Mouse (Mus musculus): Measurements from ENCODE around the gene Ppp1r9b. TPM values are rescaled to one million over a fixed set of nuclear protein-coding genes. Genes with fewer than 3 reads are reported as not detected.

Ppp1r9b gene
- total and polyA plus RNA-seq, 3 experiments: 22.3 to 52.0 (median 49.3) TPM

DNA sequence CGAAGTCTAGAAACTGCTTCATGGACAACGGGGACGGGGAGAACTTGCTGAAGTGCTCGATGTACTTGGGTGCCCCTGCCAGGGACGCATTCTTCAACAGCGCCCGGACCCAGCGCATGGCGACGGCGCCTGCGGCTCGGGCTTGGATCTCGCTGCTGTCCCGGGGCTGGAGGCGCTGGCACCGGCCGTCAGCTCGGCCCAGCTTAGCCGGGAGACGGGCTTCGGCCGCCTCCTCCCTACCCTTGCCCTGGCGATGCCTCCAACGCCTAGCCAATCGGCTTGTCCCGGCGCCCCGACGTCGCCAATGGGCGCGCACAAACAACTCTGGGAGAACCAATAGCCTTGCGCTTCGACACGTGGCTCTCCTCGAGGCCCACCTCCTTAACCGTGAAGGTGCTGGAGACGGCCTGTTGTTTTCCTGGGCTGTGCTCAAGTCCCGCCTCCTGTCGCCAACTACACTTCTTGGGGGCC is 50.3 kb downstream of the Ppp1r9b start, which contains the start of gene Pdk2:
Gene Pdk2 (minus strand): TSS at position 216 of the 471 bp plus-strand sequence.
- Histone ChIP-seq H3K36me3 (ENCODE audit: control insufficient read depth, insufficient read depth, low read length) (no peaks in the 10 kb centered on the region), H3K27me3 (ENCODE audit: control insufficient read depth, insufficient read depth, low read length) (no peaks in the 10 kb centered on the region), H3K27ac (peak within 1 kb of the TSS; percentile 98), H3K9ac (ENCODE audit: low read depth, low read length) (peak within 1 kb of the TSS; percentile 88), H3K4me3 (peak within 1 kb of the TSS; percentile 83), H3K4me1 (ENCODE audit: control insufficient read depth, insufficient read depth, low read length) (no peaks in the 10 kb centered on the region; the same call in 1 of the 2 replicates), H3K79me2 (replicated peaks; ENCODE audit: control insufficient read depth, insufficient read depth, low read length) (peaks cover 1% of the 10 kb centered on the region; the same call in 1 of the 2 replicates)
- intact Hi-C loops (cut with DNase I): loop anchor here (2.0 to 10.0 kb wide), 4 partner anchors 34 to 484 kb away; partner anchors contain the start of gene Col1a1
- TF ChIP-seq CTCF (IDR thresholded peaks at IDR 0.05): no peak
- TF ChIP-seq POLR2A (IDR thresholded peaks at IDR 0.05; ENCODE audit: insufficient read depth, low read depth, low read length): peak; percentile 88
- peak; percentile 69; the same call in 1 of the 2 replicates for TF ChIP-seq EP300 (IDR thresholded peaks at IDR 0.05; ENCODE audit: insufficient read depth, low read depth, low read length)
- DNase-seq: peak; percentile 94 to 98
- under 1% methylated on average over 41 of the region's 41 CpGs for WGBS

DNA sequence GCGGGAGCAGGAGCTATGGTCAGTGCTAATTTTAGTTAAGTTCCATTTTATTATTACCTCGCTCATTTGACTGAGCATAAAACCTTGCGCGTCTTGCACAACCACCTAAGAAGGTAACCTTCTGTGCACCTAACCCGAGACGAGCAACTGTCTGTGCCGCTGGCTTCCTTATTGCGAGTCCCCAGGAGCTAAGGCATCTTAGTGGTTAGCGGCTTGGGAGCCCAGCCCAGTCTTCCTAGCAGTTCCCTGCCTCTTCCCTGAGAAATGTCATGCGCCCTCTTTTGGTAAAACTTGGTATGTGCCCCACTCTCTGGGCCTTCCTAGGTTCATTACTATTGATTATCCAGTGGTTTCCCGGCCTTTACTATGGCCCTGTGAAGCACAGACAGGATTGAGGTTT is 51.3 kb downstream of the Ppp1r9b start:
- Histone ChIP-seq H3K27me3 (ENCODE audit: control insufficient read depth, insufficient read depth, low read length) (no peaks in the 10 kb centered on the region), H3K79me2 (replicated peaks; ENCODE audit: control insufficient read depth, insufficient read depth, low read length) (peaks cover 1% of the 10 kb centered on the region; the same call in 1 of the 2 replicates), H3K27ac (peak overlapping the region; percentile 98), H3K36me3 (ENCODE audit: control insufficient read depth, insufficient read depth, low read length) (no peaks in the 10 kb centered on the region), H3K4me1 (ENCODE audit: control insufficient read depth, insufficient read depth, low read length) (no peaks in the 10 kb centered on the region; the same call in 1 of the 2 replicates), H3K4me3 (peak overlapping the region; percentile 83), H3K9ac (ENCODE audit: low read depth, low read length) (peak overlapping the region; percentile 61)
- intact Hi-C loops (cut with DNase I): loop anchor here (2.0 to 10.0 kb wide), 4 partner anchors 63 to 483 kb away; partner anchors contain the start of gene Col1a1
- peak; percentile 83 to 88 for DNase-seq
- WGBS: under 1% methylated on average over 11 of the region's 11 CpGs
- TF ChIP-seq EP300 (IDR thresholded peaks at IDR 0.05; ENCODE audit: insufficient read depth, low read depth, low read length) (peak; percentile 76), POLR2A (IDR thresholded peaks at IDR 0.05; ENCODE audit: insufficient read depth, low read depth, low read length) (peak; percentile 87), CTCF (IDR thresholded peaks at IDR 0.05) (peak; percentile 93)

DNA sequence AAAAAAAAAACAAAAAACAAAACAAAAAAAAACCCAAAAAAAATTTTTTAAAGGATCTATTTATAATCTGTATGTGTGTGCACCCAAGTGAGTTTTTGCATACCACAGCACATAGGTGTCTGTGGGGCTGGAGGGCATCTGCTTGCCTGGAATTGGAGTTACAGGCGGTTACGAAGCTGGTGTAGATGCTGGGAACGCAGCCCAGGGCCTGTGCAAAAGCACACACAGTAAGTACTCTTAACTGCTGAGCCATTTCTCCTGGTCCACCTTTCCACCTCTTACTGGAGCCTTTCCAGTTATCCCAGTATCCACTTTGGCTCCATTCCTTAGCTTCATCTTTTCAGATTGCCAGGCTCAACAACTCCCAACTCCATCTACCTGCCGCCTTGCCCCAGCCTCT is 52.2 kb downstream of the Ppp1r9b start:
- intact Hi-C loops (cut with DNase I): loop anchor here (2.0 to 10.0 kb wide), 4 partner anchors 64 to 482 kb away; partner anchors contain the start of gene Col1a1
- no peak for DNase-seq
- no peak overlapping the region for H3K27ac ChIP-seq
- no peaks in the 10 kb centered on the region for H3K27me3 ChIP-seq (ENCODE audit: control insufficient read depth, insufficient read depth, low read length)
- H3K9ac ChIP-seq (ENCODE audit: low read depth, low read length): no peak overlapping the region
- H3K4me3 ChIP-seq: no peak overlapping the region
- 92% methylated on average over 4 of the region's 4 CpGs for WGBS
- no peak for TF ChIP-seq EP300 (IDR thresholded peaks at IDR 0.05; ENCODE audit: insufficient read depth, low read depth, low read length)
- no peak for TF ChIP-seq CTCF (IDR thresholded peaks at IDR 0.05)
- TF ChIP-seq POLR2A (IDR thresholded peaks at IDR 0.05; ENCODE audit: insufficient read depth, low read depth, low read length): no peak
- H3K36me3 ChIP-seq (ENCODE audit: control insufficient read depth, insufficient read depth, low read length): no peaks in the 10 kb centered on the region
- H3K4me1 ChIP-seq (ENCODE audit: control insufficient read depth, insufficient read depth, low read length): no peaks in the 10 kb centered on the region; the same call in 1 of the 2 replicates
- peaks cover 1% of the 10 kb centered on the region; the same call in 1 of the 2 replicates for H3K79me2 ChIP-seq (replicated peaks; ENCODE audit: control insufficient read depth, insufficient read depth, low read length)

DNA sequence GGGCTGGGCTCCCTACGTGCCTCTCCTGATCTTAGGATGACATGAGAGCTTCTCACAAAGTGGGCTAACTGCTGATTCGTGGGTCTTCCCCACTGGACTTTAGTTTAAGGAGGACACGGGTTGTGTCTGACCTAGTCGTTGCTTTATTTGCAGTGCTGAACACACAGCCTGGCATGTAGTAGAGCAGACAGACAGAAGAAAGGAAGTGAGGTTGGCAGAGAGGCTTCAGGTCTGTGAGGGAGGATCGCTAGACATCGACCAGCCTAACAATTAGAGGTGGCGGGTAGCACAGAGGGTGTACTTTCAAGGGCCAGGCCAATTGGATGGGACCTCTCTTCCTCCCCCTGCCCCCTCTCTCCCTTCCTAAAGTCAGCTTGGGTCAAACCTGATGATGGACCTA is 52.8 kb downstream of the Ppp1r9b start:
- Histone ChIP-seq H3K27ac (no peak overlapping the region), H3K36me3 (ENCODE audit: control insufficient read depth, insufficient read depth, low read length) (no peaks in the 10 kb centered on the region), H3K27me3 (ENCODE audit: control insufficient read depth, insufficient read depth, low read length) (no peaks in the 10 kb centered on the region), H3K4me3 (no peak overlapping the region), H3K79me2 (replicated peaks; ENCODE audit: control insufficient read depth, insufficient read depth, low read length) (peaks cover 1% of the 10 kb centered on the region; the same call in 1 of the 2 replicates), H3K4me1 (ENCODE audit: control insufficient read depth, insufficient read depth, low read length) (no peaks in the 10 kb centered on the region; the same call in 1 of the 2 replicates), H3K9ac (ENCODE audit: low read depth, low read length) (no peak overlapping the region)
- no peak for DNase-seq
- intact Hi-C loops (cut with DNase I): loop anchor here (2.0 to 10.0 kb wide), 4 partner anchors 65 to 481 kb away; partner anchors contain the start of gene Col1a1
- TF ChIP-seq POLR2A (IDR thresholded peaks at IDR 0.05; ENCODE audit: insufficient read depth, low read depth, low read length) (no peak), EP300 (IDR thresholded peaks at IDR 0.05; ENCODE audit: insufficient read depth, low read depth, low read length) (no peak), CTCF (IDR thresholded peaks at IDR 0.05) (no peak)
- 60% methylated on average over 7 of the region's 7 CpGs for WGBS

DNA sequence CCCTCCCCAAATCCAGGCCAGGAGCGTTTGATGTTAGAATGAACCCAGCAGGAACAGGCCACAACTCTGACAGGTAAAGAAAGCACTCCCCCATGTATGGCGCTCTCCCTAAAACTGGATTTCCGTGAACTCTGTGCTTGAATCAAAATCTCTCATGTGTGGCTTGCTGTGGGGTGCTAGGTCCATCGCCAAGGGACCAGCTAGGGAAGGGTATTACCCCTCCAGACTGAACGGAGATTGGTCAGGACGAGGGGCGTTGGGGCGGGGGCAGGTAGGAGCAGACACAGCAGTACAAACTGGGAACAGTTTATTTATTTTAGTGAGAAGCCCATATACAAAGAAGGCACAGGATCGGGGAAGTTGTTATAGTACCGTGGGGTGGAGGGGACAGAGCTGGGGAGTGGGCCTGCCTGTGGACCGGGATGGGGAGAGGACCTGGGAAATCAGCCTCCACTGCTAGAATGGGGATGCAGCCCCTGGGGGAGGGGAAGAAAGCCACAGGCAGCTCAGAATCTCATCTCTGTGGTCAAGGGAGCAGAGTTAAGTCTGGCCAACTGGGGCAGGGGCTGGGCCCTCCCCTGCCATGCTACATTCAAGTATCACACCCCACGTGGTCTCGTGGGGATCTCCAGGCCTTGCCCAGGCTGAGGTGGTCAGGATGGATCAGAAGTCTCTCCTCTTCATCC is 53.5 kb downstream of the Ppp1r9b start:
- Histone ChIP-seq H3K4me3 (no peak overlapping the region), H3K27ac (no peak overlapping the region), H3K36me3 (ENCODE audit: control insufficient read depth, insufficient read depth, low read length) (no peaks in the 10 kb centered on the region), H3K27me3 (ENCODE audit: control insufficient read depth, insufficient read depth, low read length) (no peaks in the 10 kb centered on the region), H3K9ac (ENCODE audit: low read depth, low read length) (no peak overlapping the region), H3K79me2 (replicated peaks; ENCODE audit: control insufficient read depth, insufficient read depth, low read length) (no peaks in the 10 kb centered on the region), H3K4me1 (ENCODE audit: control insufficient read depth, insufficient read depth, low read length) (no peaks in the 10 kb centered on the region; the same call in 1 of the 2 replicates)
- intact Hi-C loops (cut with DNase I): loop anchor here (5.0 to 10.0 kb wide), 3 partner anchors 107 to 480 kb away; partner anchors contain the start of gene Col1a1
- WGBS: 70% methylated on average over 12 of the region's 13 CpGs
- no peak for DNase-seq
- TF ChIP-seq EP300 (IDR thresholded peaks at IDR 0.05; ENCODE audit: insufficient read depth, low read depth, low read length): no peak
- no peak for TF ChIP-seq POLR2A (IDR thresholded peaks at IDR 0.05; ENCODE audit: insufficient read depth, low read depth, low read length)
- TF ChIP-seq CTCF (IDR thresholded peaks at IDR 0.05): no peak

Measured in heart, adult 2 months (tissue).